Mouse (Mus musculus) C3H10T1/2 (cell line): ENCODE measurements around the gene Ttc30b. TPM values are rescaled to one million over a fixed set of nuclear protein-coding genes. Genes with fewer than 3 reads are reported as not detected.

Experiments used
- polyA plus RNA-seq, 2 experiments: library from polyadenylated mRNA; unstranded; fragments of >200 nt; fragmentation: generic; extraction: Trizol; gene quantifications; one replicate each; pipeline ENCODE4 v1.2.1; 2012; ENCODE audit warnings: missing spikeins in 2 of 2

Ttc30b gene
- polyA plus RNA-seq, result 1 to 10 TPM in 1 of 2 experiments, under 1 TPM in 1; 0.16 to 4.3 TPM

DNA sequence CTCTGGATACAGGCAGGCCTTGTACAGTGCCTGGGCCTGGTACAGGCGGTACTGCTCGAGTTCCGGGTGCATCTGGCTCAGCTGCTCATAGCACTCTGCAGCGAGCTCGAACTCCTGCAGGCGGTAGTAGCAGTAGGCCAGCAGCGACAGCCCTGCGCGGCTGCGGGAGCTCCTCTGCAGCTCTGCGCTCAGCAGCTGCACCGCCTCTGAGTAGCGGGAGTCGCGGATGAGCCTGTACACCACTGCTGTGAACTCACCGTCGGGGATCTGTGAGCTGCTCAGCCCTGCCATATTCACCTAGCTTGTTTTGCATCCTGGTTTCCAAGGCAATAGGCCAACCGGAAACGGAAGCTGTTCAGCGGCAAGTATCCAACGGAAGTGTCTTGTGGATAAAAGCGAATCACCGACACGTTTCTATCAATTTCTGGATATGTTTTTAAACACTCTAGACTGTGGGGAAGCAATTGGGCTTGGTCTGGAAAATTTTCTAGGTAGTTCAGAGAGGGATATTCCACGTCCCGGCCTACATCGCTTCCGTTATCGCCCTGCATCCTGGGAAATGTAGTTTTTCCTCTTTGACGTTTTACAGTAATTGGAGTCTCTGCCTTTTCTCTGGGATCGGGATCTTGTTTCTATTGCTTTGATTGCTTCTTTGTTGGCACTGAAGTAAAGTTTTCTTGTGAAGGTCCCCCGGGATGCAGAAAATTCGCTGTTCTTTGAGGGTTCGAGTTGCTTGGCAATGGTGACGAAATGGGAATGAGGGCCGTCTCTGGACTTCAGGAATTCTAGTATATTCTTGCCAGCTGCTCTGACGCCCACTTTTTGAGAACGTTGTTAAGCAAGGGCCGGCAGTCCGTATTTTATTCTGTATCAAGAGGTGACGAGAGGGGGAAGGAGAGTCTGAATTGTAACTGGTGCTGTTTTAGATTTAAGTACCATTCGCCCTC lies at the start of gene Ttc30b:
Gene Ttc30b, minus strand, starts transcription at position 469 of the 947 bp plus-strand sequence.

DNA sequence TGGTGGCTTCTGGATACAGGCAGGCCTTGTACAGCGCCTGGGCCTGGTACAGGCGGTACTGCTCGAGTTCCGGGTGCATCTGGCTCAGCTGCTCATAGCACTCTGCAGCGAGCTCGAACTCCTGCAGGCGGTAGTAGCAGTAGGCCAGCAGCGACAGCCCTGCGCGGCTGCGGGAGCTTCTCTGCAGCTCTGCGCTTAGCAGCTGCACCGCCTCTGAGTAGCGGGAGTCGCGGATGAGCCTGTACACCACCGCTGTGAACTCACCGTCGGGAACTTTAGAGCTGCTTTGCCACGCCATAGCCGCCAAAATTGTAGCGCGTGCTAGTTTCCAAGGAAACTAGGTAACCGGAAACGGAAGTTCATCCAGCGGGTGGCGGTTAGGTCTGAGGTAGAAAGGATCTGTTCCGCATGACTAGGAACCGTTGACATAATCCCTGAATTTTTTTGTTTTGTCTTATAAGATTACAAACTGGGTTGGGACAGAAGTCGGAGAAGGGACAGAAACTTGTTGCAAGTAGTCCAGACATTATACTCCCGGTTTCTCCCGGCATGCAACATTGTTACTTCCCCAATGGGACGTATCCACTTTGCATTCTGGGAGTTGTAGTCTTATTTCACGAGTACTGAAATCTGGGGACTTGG lies 43.2 kb upstream of the Ttc30b start, which contains the start of gene Ttc30a1:
Gene Ttc30a1, minus strand, starts transcription at position 528 of the 642 bp plus-strand sequence.

DNA sequence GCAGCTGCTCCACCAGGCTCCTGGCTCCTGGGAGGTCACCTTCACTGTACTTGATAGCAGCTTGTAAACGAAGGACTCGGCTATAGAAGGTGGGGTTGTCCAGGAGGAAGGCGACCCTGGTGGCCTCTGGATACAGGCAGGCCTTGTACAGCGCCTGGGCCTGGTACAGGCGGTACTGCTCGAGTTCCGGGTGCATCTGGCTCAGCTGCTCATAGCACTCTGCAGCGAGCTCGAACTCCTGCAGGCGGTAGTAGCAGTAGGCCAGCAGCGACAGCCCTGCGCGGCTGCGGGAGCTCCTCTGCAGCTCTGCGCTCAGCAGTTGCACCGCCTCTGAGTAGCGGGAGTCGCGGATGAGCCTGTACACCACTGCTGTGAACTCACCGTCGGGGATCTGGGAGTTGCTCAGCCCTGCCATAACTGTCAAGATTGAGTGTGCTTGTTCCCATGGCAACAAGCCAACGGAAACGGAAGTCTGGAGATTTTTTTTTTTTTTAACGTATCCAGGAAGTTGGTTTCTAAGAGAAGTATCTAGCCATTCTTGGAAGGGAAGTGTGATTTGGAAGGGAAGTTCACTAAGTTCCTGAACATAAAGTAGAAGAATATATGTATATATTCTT lies 39.5 kb upstream of the Ttc30b start, which contains the start of gene Ttc30a2:
Gene Ttc30a2, minus strand, starts transcription at position 419 of the 617 bp plus-strand sequence.

Other genes starting within 250 kb of the Ttc30b start
- gene Nfe2l2, start 233.9 kb downstream of the Ttc30b start, polyA plus RNA-seq, result 10 to 100 TPM in 1 of 2 experiments, 1 to 10 TPM in 1; 8.4 to 66.1 TPM
- gene Agps, start 106.4 kb downstream of the Ttc30b start, polyA plus RNA-seq, result 1 to 10 TPM in 1 of 2 experiments, under 1 TPM in 1; 0.80 to 4.8 TPM
- gene Ttc30a2, start 39.6 kb upstream of the Ttc30b start, polyA plus RNA-seq, result not detected
- under 1 TPM; 0.05 to 0.47 TPM for gene Ttc30a1, start 43.4 kb upstream of the Ttc30b start, polyA plus RNA-seq